Mouse (Mus musculus): ENCODE results near the gene Ctbp2. TPM values are rescaled to one million over a fixed set of nuclear protein-coding genes. Genes with fewer than 3 reads are reported as not detected.

The Ctbp2 gene
- polyA plus RNA-seq, 1 experiment from 2014 or later = 71.3 TPM

DNA sequence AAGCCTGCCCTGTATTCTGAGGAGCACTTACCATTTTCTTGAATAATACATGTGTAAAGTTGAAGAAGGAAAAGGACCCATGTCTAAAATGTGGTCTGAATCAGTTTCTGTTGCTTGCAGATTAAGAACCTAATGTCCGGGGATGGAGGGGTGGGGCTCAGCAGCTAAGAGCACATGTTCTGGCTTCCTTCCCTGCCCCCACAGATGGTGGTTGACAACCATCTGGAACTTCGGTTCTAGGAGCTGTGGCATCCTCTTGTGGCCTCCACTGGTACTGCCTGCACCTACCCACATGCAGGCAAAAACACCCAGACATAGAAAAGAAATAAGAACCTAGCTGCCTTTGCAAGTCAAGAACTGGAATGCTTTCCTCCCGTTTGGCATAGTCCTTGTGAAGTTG is 120.7 kb downstream of the Ctbp2 start:
- Histone ChIP-seq H3K36me3 (peaks cover 11% of the 10 kb centered on the region), H3K4me3 (replicated peaks) (no peak overlapping the region), H3K9me3 (replicated peaks) (no peaks in the 10 kb centered on the region), H3K9ac (no peak overlapping the region), H3K27ac (replicated peaks) (no peak overlapping the region), H3K27me3 (no peaks in the 10 kb centered on the region), H3K4me2 (replicated peaks) (no peak overlapping the region), H3K4me1 (peaks cover 44% of the 10 kb centered on the region)
- WGBS = 14% methylated on average over 3 of the region's 3 CpGs
- no peak; the same call in 1 of the 2 replicates for ATAC-seq (ENCODE audit: insufficient number of reproducible peaks, low FRiP score, low TSS enrichment, low read depth)

DNA sequence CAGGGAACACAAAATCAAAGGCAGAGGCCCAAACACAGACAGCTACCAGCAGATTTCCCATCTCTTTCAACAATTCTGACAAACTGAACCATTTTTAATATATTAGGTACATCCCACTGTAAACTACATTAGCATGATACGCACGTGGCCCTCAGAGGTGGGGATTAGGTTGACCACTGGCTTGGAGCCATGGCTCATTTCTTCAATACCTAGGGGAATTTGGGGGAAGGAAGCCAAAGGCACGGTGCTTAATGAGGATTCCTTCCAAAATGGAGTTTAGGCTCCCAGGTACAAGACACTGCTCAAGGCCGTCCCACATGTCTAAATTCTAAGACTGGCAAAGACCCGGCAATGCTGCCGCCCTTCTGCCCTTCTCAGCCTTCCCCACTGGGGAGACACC is 121.9 kb downstream of the Ctbp2 start:
- Histone ChIP-seq H3K27ac (replicated peaks) (no peak overlapping the region), H3K27me3 (no peaks in the 10 kb centered on the region), H3K9ac (no peak overlapping the region), H3K9me3 (replicated peaks) (no peaks in the 10 kb centered on the region), H3K4me2 (replicated peaks) (no peak overlapping the region), H3K36me3 (peaks cover 23% of the 10 kb centered on the region), H3K4me1 (peaks cover 39% of the 10 kb centered on the region), H3K4me3 (replicated peaks) (no peak overlapping the region)
- WGBS = 86% methylated on average over 6 of the region's 6 CpGs
- no peak for ATAC-seq (ENCODE audit: insufficient number of reproducible peaks, low FRiP score, low TSS enrichment, low read depth)

DNA sequence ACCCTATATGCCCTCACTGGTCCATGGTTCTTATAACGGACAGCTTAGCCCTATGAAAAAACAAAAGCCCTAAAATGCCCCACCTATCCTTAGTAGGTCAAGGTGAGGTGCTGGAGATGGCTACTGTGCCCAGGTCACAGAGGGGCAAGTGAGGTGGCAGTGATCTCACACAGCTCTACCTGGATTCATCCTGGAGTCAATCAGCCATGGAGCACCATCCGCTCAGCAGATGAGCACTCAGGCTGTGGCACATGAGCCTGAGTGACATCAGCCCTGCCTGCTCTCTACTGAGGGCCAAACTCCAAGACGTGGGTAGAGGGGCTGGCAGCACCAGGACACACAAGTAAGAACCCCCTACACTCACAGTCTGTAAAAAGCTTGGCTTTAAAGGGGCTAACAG is 122.8 kb downstream of the Ctbp2 start:
- H3K36me3 ChIP-seq = peaks cover 32% of the 10 kb centered on the region
- no peak for ATAC-seq (ENCODE audit: insufficient number of reproducible peaks, low FRiP score, low TSS enrichment, low read depth)
- WGBS = 85% methylated on average over 3 of the region's 3 CpGs

DNA sequence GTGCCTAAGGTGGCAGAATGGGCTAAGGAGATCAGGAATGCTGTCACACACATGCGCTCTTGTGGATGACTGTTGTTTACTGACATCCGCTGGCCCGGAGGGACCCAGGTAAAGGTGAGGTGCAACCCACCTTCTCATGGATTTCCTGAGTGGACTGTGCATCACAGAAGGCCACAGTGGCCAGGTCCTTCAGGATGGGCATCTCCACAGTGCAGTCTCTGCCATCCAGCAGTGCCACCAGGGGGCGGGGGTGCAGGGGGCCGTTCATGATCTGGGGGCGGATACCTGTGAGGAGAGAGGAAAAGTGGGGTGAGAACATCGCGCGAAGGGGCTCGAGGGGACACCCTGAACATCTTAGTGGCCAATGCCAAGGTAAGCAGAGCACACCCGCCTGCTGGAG is 125.1 kb downstream of the Ctbp2 start:
- H3K9me3 ChIP-seq (replicated peaks) = no peaks in the 10 kb centered on the region
- H3K4me2 ChIP-seq (replicated peaks) = no peak overlapping the region
- H3K4me3 ChIP-seq (replicated peaks) = no peak overlapping the region
- H3K27me3 ChIP-seq = no peaks in the 10 kb centered on the region
- no peak overlapping the region for H3K27ac ChIP-seq (replicated peaks)
- peaks cover 16% of the 10 kb centered on the region for H3K4me1 ChIP-seq
- no peak for ATAC-seq (ENCODE audit: insufficient number of reproducible peaks, low FRiP score, low TSS enrichment, low read depth)
- H3K36me3 ChIP-seq = peaks cover 51% of the 10 kb centered on the region
- 95% methylated on average over 11 of the region's 11 CpGs for WGBS
- H3K9ac ChIP-seq = no peak overlapping the region

More for the DNA sequence above, 122.8 kb downstream of the Ctbp2 start:
- Histone ChIP-seq H3K9ac (no peak overlapping the region), H3K27me3 (no peaks in the 10 kb centered on the region), H3K27ac (replicated peaks) (no peak overlapping the region), H3K9me3 (replicated peaks) (no peaks in the 10 kb centered on the region), H3K4me2 (replicated peaks) (no peak overlapping the region), H3K4me1 (peaks cover 31% of the 10 kb centered on the region), H3K4me3 (replicated peaks) (no peak overlapping the region)

DNA sequence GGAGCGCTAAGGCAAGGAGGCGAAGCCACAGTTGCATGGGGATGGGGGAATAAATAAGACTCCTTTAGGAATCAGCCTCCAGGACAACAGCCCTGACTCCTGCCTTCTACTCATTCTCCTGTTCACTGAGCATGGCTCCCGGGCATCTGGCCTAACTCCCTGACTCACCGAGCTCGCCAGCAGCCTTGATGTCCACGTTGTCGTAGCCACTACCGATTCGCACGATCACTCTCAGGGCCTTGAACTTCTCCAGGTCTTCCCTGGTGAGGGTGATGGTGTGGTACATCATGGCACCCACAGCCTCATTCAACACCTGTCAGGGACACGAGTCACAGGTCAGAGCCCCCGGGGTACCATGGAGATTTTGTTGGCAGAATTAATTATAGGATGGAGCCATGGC is 125.5 kb downstream of the Ctbp2 start:
- no peaks in the 10 kb centered on the region for H3K27me3 ChIP-seq
- no peak overlapping the region for H3K4me3 ChIP-seq (replicated peaks)
- ATAC-seq (ENCODE audit: insufficient number of reproducible peaks, low FRiP score, low TSS enrichment, low read depth) = no peak
- no peaks in the 10 kb centered on the region for H3K9me3 ChIP-seq (replicated peaks)
- no peak overlapping the region for H3K4me2 ChIP-seq (replicated peaks)
- H3K27ac ChIP-seq (replicated peaks) = no peak overlapping the region
- WGBS = 93% methylated on average over 12 of the region's 12 CpGs
- H3K36me3 ChIP-seq = peaks cover 55% of the 10 kb centered on the region
- H3K9ac ChIP-seq = no peak overlapping the region
- H3K4me1 ChIP-seq = peaks cover 11% of the 10 kb centered on the region

DNA sequence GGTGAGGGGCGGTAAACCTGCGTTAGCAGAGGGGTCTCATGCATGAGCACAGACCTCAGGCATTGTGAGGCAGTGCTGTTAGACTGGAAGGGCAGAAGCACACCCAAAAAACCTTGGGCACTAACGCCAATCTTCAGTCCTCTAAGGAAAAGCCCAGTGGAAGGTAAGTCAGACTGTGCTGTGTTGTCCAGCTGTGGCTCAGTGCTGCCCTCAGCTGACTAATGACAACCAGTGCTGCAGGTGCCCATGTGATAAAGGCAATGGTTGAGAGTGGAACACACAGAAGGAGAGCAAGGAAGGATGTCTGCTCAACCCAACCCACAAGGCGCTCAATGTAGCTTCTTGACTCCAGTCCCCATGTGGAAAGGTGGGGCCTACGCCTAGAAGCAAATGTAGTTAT is 127.8 kb downstream of the Ctbp2 start:
- no peak overlapping the region for H3K9ac ChIP-seq
- no peak for ATAC-seq (ENCODE audit: insufficient number of reproducible peaks, low FRiP score, low TSS enrichment, low read depth)
- H3K27me3 ChIP-seq = no peaks in the 10 kb centered on the region
- WGBS = 91% methylated on average over 5 of the region's 5 CpGs
- H3K4me2 ChIP-seq (replicated peaks) = no peak overlapping the region
- H3K4me3 ChIP-seq (replicated peaks) = no peak overlapping the region
- H3K36me3 ChIP-seq = peaks cover 74% of the 10 kb centered on the region
- H3K9me3 ChIP-seq (replicated peaks) = no peaks in the 10 kb centered on the region
- H3K27ac ChIP-seq (replicated peaks) = no peak overlapping the region
- H3K4me1 ChIP-seq = no peaks in the 10 kb centered on the region

DNA sequence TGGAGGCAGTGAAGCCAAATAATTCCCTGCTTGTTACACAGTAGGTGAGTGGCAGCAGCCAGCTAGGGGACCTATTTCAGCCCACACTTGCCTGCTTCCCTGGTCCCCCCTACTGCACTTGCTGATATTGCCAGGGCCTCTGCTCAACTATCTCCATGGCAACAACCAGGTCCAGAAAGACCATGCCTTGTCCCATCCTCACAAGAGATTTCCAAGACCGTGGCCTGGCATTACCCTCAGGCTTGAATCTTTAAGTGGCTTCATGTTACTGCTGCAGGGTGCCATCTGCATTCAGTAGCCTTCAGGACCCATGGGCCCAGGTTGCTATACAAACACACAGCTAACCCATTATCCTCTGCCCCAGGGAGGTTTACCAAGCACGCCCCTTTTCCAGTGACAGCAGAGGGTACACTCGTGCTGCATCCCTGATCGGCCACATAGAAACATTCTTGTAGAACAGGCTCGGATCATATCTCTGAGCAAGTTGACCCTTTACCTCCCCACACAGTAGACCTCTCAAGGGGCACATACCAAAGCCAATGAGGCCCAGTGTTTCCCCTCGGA is 129.4 kb downstream of the Ctbp2 start:
- no peaks in the 10 kb centered on the region for H3K4me1 ChIP-seq
- H3K36me3 ChIP-seq = peaks cover 91% of the 10 kb centered on the region
- 61% methylated on average over 6 of the region's 6 CpGs for whole genome bisulfite sequencing
- no peak for ATAC-seq (ENCODE audit: insufficient number of reproducible peaks, low FRiP score, low TSS enrichment, low read depth)
- no peaks in the 10 kb centered on the region for H3K9me3 ChIP-seq (replicated peaks)
- H3K27me3 ChIP-seq = no peaks in the 10 kb centered on the region
- H3K27ac ChIP-seq (replicated peaks) = no peak overlapping the region
- H3K4me3 ChIP-seq (replicated peaks) = no peak overlapping the region
- H3K9ac ChIP-seq = no peak overlapping the region
- H3K4me2 ChIP-seq (replicated peaks) = no peak overlapping the region

DNA sequence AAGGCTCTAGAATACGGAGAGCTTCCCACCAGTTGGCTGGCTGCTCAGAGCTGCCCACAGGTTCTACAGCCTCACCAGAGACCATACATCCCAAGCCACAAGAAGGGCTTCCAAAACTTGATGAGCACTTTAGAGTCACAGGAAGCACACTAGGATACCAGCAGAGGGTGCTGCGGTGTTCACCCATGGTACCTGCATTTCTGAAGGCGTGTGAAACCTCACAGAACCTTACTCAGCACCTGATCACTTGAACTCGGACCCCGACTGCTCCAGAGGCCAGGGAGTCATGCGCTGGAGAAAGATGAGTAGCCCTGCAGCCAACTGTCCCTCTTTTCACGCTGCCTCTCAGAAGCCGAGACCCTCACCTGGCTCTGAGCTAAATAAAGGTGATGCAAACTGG is 130.0 kb downstream of the Ctbp2 start:
- WGBS = 81% methylated on average over 8 of the region's 8 CpGs
- Histone ChIP-seq H3K4me3 (replicated peaks) (no peak overlapping the region), H3K4me1 (no peaks in the 10 kb centered on the region), H3K27me3 (no peaks in the 10 kb centered on the region), H3K27ac (replicated peaks) (no peak overlapping the region), H3K9ac (no peak overlapping the region), H3K9me3 (replicated peaks) (no peaks in the 10 kb centered on the region), H3K36me3 (peaks cover 93% of the 10 kb centered on the region), H3K4me2 (replicated peaks) (no peak overlapping the region)
- ATAC-seq (ENCODE audit: insufficient number of reproducible peaks, low FRiP score, low TSS enrichment, low read depth) = no peak

DNA sequence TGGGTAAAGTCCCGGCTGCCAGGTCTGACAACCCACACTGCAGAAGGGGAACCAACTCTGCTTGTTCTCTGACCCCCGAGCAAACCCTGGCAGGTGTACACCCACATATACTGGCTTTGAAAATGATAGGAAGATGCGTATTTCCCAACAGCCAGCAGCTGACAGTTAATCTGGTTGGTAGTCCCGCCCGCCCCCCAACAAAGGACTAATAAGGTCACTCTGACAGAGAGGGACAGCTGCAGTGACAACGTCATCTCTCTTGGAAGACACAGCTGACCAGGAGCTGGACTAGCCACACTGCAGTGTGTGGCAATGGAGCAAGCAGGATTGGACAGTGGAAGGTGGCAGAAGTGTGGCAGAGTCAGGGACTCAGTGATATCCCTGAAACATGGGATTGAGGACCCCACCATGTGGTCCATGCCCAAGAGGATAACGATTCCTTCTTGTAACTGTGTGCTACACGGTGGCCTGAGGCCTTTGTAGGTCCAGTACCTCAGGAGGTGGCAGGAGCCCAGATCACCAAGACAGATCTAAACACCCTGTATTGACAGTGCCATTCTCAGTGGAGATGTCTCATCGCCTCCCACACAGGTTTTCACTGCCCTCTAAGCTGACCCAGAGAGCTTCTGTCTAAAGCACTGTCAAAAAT is 131.1 kb downstream of the Ctbp2 start:
- Histone ChIP-seq H3K27ac (replicated peaks) (no peak overlapping the region), H3K4me1 (no peaks in the 10 kb centered on the region), H3K36me3 (peaks cover 93% of the 10 kb centered on the region), H3K9me3 (replicated peaks) (no peaks in the 10 kb centered on the region), H3K27me3 (no peaks in the 10 kb centered on the region), H3K4me2 (replicated peaks) (no peak overlapping the region), H3K4me3 (replicated peaks) (no peak overlapping the region), H3K9ac (no peak overlapping the region)
- no peak for ATAC-seq (ENCODE audit: insufficient number of reproducible peaks, low FRiP score, low TSS enrichment, low read depth)
- WGBS = 86% methylated on average over 9 of the region's 9 CpGs

DNA sequence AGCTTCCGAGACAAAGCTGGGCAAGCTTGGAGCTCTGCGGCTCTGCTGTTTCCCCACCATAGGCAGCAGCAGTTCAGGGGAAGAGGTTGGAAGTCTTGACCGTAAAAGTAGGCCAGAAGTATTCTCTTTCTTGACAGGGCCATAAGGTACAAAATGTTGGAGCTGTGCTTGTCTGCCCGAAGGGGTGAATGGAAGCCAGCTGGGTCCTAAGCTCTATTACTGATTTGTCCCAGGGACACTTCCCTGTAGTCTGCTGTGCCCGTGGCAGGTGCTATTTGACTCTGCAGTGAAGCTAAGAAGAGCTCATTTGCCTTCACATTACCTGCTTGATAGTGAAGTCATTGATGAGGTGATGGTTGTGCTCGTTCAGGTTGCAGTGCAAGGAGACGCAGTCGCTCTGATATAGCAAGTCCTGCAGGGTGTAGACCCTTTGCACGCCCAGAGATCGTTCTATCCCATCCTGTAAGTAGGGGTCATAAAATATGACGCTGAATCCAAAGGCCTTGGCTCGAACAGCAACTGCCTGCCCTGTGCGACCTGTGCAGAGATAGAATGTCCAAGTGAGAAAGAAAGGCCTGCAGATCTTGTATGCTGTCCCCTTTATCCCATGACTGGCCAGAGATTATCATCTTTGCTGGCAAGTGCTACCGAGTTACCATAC is 132.8 kb downstream of the Ctbp2 start:
- peaks cover 84% of the 10 kb centered on the region for H3K36me3 ChIP-seq
- no peak overlapping the region for H3K4me3 ChIP-seq (replicated peaks)
- no peak overlapping the region for H3K4me2 ChIP-seq (replicated peaks)
- no peak for ATAC-seq (ENCODE audit: insufficient number of reproducible peaks, low FRiP score, low TSS enrichment, low read depth)
- H3K9me3 ChIP-seq (replicated peaks) = no peaks in the 10 kb centered on the region
- H3K9ac ChIP-seq = no peak overlapping the region
- WGBS = 90% methylated on average over 14 of the region's 14 CpGs
- H3K27me3 ChIP-seq = no peaks in the 10 kb centered on the region
- H3K4me1 ChIP-seq = no peaks in the 10 kb centered on the region
- no peak overlapping the region for H3K27ac ChIP-seq (replicated peaks)

DNA sequence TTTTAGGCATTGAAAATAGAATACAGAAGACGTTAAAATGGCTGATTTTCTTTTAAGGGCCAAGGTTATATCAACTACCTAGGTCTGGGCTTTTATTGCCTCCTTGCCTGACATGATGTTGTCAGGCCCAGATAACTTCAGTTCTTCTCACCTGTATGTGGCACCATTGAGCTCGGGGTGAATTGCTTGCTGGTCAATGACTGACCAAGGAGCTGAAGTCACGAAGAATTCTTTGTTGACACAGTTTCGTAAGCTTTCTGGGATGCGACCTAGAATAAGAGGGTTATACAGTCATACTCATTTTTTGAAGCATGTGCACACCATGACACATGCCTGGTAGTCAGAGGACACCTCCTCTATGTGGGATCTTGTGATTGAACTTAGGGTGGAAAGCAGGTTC is 134.3 kb downstream of the Ctbp2 start:
- Histone ChIP-seq H3K4me3 (replicated peaks) (no peak overlapping the region), H3K27ac (replicated peaks) (no peak overlapping the region), H3K4me2 (replicated peaks) (no peak overlapping the region), H3K9me3 (replicated peaks) (no peaks in the 10 kb centered on the region), H3K27me3 (no peaks in the 10 kb centered on the region), H3K4me1 (no peaks in the 10 kb centered on the region), H3K9ac (no peak overlapping the region), H3K36me3 (peaks cover 79% of the 10 kb centered on the region)
- no peak for ATAC-seq (ENCODE audit: insufficient number of reproducible peaks, low FRiP score, low TSS enrichment, low read depth)
- WGBS = 92% methylated on average over 5 of the region's 5 CpGs

DNA sequence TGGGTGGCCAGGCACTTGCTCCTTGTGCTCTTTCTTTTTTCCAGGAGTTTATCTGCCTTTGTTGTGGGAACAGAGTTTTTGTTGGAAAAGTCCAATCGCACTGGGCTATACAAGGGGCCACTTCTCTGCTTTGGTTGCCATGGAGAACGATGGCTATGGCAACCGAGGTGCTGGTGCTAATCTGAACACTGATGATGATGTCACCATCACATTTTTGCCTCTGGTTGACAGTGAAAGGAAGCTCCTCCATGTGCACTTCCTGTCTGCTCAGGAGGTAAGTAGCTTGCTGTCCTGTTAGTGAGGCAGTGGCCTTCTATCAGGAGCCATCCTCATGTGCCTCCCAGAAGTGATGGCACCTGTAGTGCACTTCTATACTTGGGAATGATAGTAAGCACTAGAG is 141.5 kb downstream of the Ctbp2 start:
- H3K4me1 ChIP-seq = no peaks in the 10 kb centered on the region
- no peak overlapping the region for H3K4me2 ChIP-seq (replicated peaks)
- ATAC-seq (ENCODE audit: insufficient number of reproducible peaks, low FRiP score, low TSS enrichment, low read depth) = no peak
- H3K9me3 ChIP-seq (replicated peaks) = no peaks in the 10 kb centered on the region
- WGBS = 81% methylated on average over 3 of the region's 3 CpGs
- no peaks in the 10 kb centered on the region for H3K27me3 ChIP-seq
- no peak overlapping the region for H3K4me3 ChIP-seq (replicated peaks)
- no peak overlapping the region for H3K27ac ChIP-seq (replicated peaks)
- peaks cover 49% of the 10 kb centered on the region for H3K36me3 ChIP-seq
- no peak overlapping the region for H3K9ac ChIP-seq

Data from embryonic facial prominence, embryonic 15.5 days (tissue).